Mouse (Mus musculus): ENCODE measurements around the gene Gm10638.

DNA sequence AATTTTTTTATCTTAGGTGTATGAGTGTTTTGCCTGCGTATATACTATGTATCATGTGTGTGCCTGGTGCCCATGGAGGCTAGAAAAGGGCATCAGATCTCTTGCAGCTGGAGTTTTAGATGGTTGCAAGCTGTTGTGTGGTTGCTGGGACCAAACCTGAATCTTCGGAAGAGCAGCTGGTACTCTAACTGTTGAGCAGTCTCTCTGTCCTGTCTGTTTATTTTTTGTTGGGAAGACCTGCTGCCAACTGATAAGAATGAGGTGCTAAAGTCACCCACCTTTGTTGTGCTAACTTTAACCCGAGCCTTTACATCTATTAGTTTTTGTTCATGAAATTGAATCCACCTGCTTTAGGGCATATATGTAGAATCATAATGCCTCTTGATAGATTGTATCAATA is 43.0 kb upstream of the Gm10638 start:
- TF ChIP-seq CTCF (IDR thresholded peaks at IDR 0.05): no peak
- TF ChIP-seq EP300 (IDR thresholded peaks at IDR 0.05): no peak
